Mouse (Mus musculus): ENCODE data around the gene P2ry14.
"Not testable (repeated sequence)": the region's sequence is repeated elsewhere in the genome, so short reads cannot be mapped to it uniquely, and the experiment has no call there.

Gene P2ry14

DNA sequence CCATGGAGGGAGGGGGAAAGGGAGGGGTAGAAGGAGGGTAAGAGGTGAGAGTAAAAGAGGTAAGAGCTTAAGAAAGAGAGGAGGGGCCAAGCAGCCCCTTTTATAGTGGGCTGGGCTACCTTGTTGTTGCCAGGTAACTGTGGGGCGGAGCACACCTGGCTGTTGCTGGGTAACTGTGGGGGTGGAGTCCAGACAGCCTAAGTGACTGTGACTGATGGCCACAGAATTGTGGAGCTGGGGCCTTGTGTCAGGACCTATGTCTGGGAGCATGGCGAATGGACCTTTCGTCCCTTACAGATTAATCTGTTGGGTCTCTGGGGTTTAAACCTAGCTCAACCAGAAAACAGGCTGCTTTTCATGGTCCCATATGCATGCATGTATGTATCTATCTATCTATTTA lies 43.6 kb downstream of the P2ry14 start:
- not testable (repeated sequence) for DNase-seq (ENCODE audit: extremely low read depth, low read depth, low spot score)

DNA sequence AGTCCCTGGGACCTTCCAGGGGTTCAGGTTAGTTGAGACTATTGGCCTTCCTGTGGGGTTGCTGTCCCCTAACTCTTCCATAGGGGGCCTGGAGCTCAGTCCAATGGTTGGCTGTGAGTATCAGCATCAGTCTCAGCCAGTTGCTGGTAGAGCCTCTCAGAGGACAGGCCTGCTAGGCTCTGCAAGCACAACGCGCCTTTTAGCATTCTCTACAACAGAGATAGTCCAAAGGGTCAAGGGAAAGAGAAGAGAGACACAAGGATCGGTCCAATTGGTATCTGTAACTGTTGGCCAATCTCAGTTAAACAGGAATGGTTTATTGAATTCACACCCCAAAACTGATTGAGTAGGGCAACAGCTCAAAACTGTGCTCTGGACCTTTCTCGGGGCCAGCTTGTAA lies 46.0 kb downstream of the P2ry14 start:
- no peak for DNase-seq (ENCODE audit: extremely low read depth, low read depth, low spot score)

GRCm38 (mm10) chr3:59104462-59104861 lies 49.0 kb downstream of the P2ry14 start:
- no peak for DNase-seq (ENCODE audit: extremely low read depth, low read depth, low spot score)

DNA sequence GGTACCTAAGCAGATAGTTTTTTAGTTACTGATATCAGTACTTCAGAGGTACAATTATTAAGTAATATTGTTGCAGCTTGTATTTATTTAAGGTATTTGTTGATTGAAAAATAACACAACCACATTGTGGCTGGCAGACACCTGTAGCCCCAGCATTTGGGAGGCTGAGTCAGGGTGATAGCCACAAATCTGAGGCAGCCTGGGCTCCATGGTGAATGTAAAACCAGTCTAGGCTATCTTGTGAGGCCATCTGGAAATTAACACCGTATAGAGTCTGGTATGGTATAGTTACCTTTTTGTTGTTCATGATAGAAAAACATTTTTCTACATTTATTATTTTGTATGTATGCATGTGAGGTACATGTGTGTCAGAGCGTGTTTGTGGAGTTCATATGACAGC lies 51.3 kb downstream of the P2ry14 start:
- no peak for DNase-seq (ENCODE audit: extremely low read depth, low read depth, low spot score)

DNA sequence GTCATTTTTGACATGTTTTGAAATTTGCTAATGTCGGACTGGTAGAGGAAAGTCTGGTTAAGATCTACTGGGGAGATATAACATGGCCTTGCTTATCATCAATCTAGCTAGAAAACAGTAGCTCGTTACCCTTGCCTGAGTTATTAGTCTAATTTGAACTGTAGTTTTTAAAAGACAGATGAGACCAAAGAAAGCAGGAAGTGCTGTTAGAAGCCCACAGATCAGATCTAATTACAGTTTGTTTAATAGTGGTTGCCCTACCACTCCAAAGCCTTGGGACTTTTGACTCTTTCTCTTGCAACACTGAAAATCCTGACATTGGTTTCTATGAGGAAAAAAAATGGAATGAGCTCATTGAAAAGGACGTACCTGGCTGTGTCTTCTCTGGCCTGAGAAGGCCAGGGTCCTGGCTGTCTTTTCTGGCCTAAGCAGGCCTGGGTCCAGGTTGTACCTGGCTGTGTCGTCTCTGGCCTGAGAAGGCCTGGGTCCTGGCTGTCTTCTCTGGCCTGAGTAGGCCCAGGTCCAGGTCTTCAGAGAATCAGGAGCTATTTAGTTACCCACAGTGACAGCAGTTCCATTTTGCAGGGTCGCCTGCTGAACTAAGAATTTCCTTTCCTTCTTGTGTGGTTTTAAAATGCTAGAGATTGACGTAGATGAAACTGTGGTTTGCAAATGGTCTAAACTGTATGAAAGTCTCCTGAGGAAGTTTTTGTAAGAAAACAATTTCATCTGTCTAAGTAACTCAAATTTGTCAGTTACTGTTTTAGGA lies 52.0 kb downstream of the P2ry14 start, which contains the start of gene Gpr171:
TSS of gene Gpr171 (minus strand) at position 604 of the 769 bp plus-strand sequence.
- no peak for DNase-seq (ENCODE audit: extremely low read depth, low read depth, low spot score)

GRCm38 (mm10) chr3:59098540-59098939 lies 54.9 kb downstream of the P2ry14 start:
- no peak for DNase-seq (ENCODE audit: extremely low read depth, low read depth, low spot score)

DNA sequence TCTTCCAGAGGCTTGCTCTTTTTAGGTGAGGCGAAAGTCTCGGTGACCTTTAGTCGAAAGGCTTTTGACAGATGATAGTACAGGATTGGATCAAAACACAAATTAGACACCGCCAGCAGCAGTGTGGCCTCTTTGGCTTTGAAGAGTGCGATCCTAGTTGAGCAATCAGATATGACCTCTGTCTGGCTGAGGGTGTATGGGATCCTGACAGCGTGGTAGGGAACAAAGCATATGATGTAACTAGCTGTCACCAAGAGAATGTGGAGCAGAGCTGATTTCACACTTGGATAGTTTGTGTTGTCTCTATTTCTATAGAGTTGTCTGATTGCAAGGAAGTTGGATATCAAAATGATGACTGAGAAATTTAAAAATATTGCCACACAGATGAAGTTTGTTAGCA lies 56.0 kb downstream of the P2ry14 start:
- DNase-seq (ENCODE audit: extremely low read depth, low read depth, low spot score): no peak

GRCm38 (mm10) chr3:59092702-59093101 lies 60.7 kb downstream of the P2ry14 start:
- no peak for DNase-seq (ENCODE audit: extremely low read depth, low read depth, low spot score)

GRCm38 (mm10) chr3:59080919-59081318 lies 72.5 kb downstream of the P2ry14 start:
- no peak for DNase-seq (ENCODE audit: extremely low read depth, low read depth, low spot score)

- DNase-seq (ENCODE audit: extremely low read depth, low read depth, low spot score): no peak
Observed at GRCm38 (mm10) chr3:59080293-59080916, 73.0 kb downstream of the P2ry14 start.

GRCm38 (mm10) chr3:59079327-59079726 lies 74.1 kb downstream of the P2ry14 start:
- no peak for DNase-seq (ENCODE audit: extremely low read depth, low read depth, low spot score)

DNA sequence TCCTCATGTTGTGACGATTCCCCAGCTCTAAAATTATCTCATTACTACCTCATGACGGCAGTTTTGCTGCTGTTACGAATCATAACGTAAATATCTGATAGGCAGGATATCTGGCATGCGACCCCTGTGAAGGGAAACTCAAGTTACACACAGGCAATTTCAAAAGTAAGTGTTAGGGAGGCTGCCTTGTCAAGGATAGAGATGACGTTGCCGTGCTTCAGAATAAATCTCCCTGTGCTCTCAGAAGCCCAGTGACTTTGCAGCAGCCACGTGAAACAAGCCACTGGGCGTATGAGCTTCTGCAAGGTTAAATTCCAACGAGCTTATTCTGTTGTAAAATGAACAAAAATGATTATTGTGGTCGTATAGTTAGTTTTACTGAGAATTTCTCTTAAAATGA lies 74.8 kb downstream of the P2ry14 start:
- DNase-seq (ENCODE audit: extremely low read depth, low read depth, low spot score): no peak

GRCm38 (mm10) chr3:59077278-59077677 lies 76.1 kb downstream of the P2ry14 start:
- DNase-seq (ENCODE audit: extremely low read depth, low read depth, low spot score): no peak

DNA sequence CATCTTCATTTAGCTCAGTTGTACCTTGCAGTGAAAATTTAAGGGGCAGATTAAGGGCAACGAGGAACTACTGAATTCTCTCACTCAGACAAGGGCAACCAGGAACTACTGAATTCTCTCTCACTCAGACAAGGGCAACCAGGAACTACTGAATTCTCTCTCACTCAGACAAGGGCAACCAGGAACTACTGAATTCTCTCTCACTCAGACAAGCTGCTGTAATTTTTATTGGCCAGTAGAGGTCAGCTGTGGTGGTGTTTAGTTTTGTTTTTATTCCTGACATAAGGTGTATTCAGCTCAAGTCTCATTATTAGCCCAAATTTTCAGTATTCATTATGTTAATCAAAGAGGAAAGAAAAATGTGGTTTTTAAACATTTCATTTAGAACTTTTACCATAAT lies 84.3 kb downstream of the P2ry14 start:
- DNase-seq (ENCODE audit: extremely low read depth, low read depth, low spot score): not testable (repeated sequence)

DNA sequence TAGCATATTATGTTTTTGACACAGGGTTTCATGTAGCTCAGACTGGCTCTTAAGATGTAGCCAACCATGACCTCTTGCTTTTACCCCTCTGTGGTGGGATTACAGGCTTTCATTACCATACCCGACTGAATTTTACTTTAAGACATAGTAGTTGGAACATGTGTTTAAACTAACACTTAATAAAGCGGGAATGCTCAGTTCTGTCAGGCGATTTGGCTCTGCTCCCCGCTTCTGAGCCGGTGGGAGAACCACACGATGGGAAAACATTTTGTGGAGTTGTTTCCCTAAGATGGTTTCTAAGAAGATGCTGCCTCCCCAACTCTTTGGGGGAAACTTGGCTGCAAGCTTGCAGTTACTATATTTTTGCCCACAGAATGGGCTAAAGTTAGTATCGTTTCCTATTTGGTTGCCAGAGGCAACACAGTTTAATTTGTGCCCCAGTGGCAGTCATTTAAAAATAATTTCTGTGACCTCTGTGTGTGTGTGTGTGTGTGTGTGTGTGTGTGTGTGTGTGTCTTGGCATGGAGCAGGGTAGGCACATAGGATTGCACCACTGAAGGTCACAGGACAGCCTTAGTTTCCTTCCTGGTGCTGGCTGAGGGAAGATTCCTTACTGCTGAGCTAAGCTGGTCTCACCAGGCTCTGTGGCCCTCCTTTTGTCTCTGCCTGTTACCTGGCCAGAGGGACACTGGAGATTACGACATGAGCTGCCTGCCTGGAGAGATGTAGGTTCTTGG lies 86.7 kb downstream of the P2ry14 start:
- DNase-seq (ENCODE audit: extremely low read depth, low read depth, low spot score): no peak

- DNase-seq (ENCODE audit: extremely low read depth, low read depth, low spot score): no peak
Observed at GRCm38 (mm10) chr3:59065937-59066336, 87.5 kb downstream of the P2ry14 start.

All from fat pad, adult 2 months (tissue).